Mouse (Mus musculus): Measurements from ENCODE around the gene Gnaz. TPM values are rescaled to one million over a fixed set of nuclear protein-coding genes. Genes with fewer than 3 reads are reported as not detected.
A peak's percentile ranks its signal among the peaks of the same experiment; 100 is the strongest.

The Gnaz gene
- polyA plus RNA-seq, 1 experiment from 2014 or later = 3.5 TPM

- no peaks in the 10 kb centered on the region for H3K9me3 ChIP-seq
- peak overlapping the region; percentile 92 for H3K4me3 ChIP-seq
- peaks cover 67% of the 10 kb centered on the region for H3K4me1 ChIP-seq
- WGBS = 67% methylated on average over 12 of the region's 12 CpGs
- peak overlapping the region; percentile 94 for H3K4me2 ChIP-seq
- no peak overlapping the region for H3K27ac ChIP-seq
- no peaks in the 10 kb centered on the region for H3K27me3 ChIP-seq
- H3K36me3 ChIP-seq = peaks cover 10% of the 10 kb centered on the region
- ATAC-seq (ENCODE audit: insufficient number of reproducible peaks, insufficient read depth, low FRiP score, low TSS enrichment, low read depth) = no peak
- H3K9ac ChIP-seq = no peak overlapping the region; the same call in none of the 2 replicates
Measured at GRCm38 (mm10) chr10:75063301-75063965, 96.5 kb downstream of the Gnaz start.

GRCm38 (mm10) chr10:75065691-75066090 lies 98.7 kb downstream of the Gnaz start:
- WGBS = 73% methylated on average over 6 of the region's 6 CpGs
- peaks cover 66% of the 10 kb centered on the region for H3K4me1 ChIP-seq
- peaks cover 10% of the 10 kb centered on the region for H3K36me3 ChIP-seq
- H3K27ac ChIP-seq = no peak overlapping the region
- no peaks in the 10 kb centered on the region for H3K27me3 ChIP-seq
- H3K4me3 ChIP-seq = no peak overlapping the region
- no peak overlapping the region for H3K9ac ChIP-seq
- ATAC-seq (ENCODE audit: insufficient number of reproducible peaks, insufficient read depth, low FRiP score, low TSS enrichment, low read depth) = no peak
- no peaks in the 10 kb centered on the region for H3K9me3 ChIP-seq
- H3K4me2 ChIP-seq = no peak overlapping the region

Other genes starting within 250 kb of the Gnaz start
- gene Rsph14, start 65.4 kb downstream of the Gnaz start, polyA plus RNA-seq (2015; fragmentation: Nextera tagmentation; extraction: Ambion mirVana) = 0.23 TPM in 1 of 2 replicates, not detected in the other
- gene Rab36, start 69.9 kb downstream of the Gnaz start, polyA plus RNA-seq (2015; fragmentation: Nextera tagmentation; extraction: Ambion mirVana) = 11.7 and 12.4 TPM in 2 replicates
- gene Bcr, start 93.4 kb downstream of the Gnaz start, polyA plus RNA-seq (2015; fragmentation: Nextera tagmentation; extraction: Ambion mirVana) = 9.5 and 10.6 TPM in 2 replicates
- 37.3 and 41.1 TPM in 2 replicates for gene Specc1l, start 244.9 kb downstream of the Gnaz start, polyA plus RNA-seq (2015; fragmentation: Nextera tagmentation; extraction: Ambion mirVana)

Measured in embryonic facial prominence, embryonic 13.5 days (tissue).